Mouse (Mus musculus) MEL (cell line): Measurements from ENCODE around the gene Zbtb22. TPM values are rescaled to one million over a fixed set of nuclear protein-coding genes. Genes with fewer than 3 reads are reported as not detected.

Experiments used
- DNase-seq: peaks from one replicate; pipeline ENCODE4 v3.0.0; 2011; ENCODE audit warnings: low read depth, low spot score
- H3K27ac ChIP-seq: 2 replicates; pipeline ENCODE4 v1.5.1; 2012; ENCODE audit warnings: low read depth, mild to moderate bottlenecking, control low read depth, low read length, moderate library complexity; ENCODE audit not compliant: control insufficient read depth
- H3K27me3 ChIP-seq, 2 experiments: fragments of 150-350 bp in 1 of 2; sonication (generic) in 1 of 2; 2 replicates each; pipeline ENCODE4 v1.6.1; 2012; ENCODE audit warnings: low read length in 2 of 2, mild to moderate bottlenecking in 2 of 2, improper control_type of control experiment in 1 of 2, moderate library complexity in 1 of 2; ENCODE audit not compliant: insufficient read depth in 2 of 2, control insufficient read depth in 1 of 2
- H3K36me3 ChIP-seq, 2 experiments: 2 replicates each; pipeline ENCODE4 v1.6.1; 2012 to 2014; ENCODE audit warnings: low read length in 2 of 2, improper control_type of control experiment in 1 of 2, inconsistent platforms in 1 of 2, mild to moderate bottlenecking in 1 of 2; ENCODE audit not compliant: insufficient read depth in 2 of 2, control insufficient read depth in 1 of 2
- H3K4me1 ChIP-seq, 2 experiments: fragments of 150-350 bp in 1 of 2; sonication (generic) in 1 of 2; 2 replicates each; pipeline ENCODE4 v1.6.1; 2012; ENCODE audit warnings: low read length in 2 of 2, improper control_type of control experiment in 1 of 2, mild to moderate bottlenecking in 1 of 2; ENCODE audit not compliant: insufficient read depth in 2 of 2, control insufficient read depth in 1 of 2
- H3K4me3 ChIP-seq, 2 experiments: fragments of 150-350 bp in 1 of 2; sonication (generic) in 1 of 2; 2 replicates each; pipeline ENCODE4 v1.5.1; 2012; ENCODE audit warnings: low read depth in 2 of 2, low read length in 2 of 2, mild to moderate bottlenecking in 2 of 2, moderate library complexity in 2 of 2, control low read depth in 1 of 2, improper control_type of control experiment in 1 of 2; ENCODE audit not compliant: control insufficient read depth in 1 of 2, insufficient read depth in 1 of 2
- H3K79me2 ChIP-seq: 2 replicates; pipeline ENCODE4 v1.6.1; 2012; ENCODE audit warnings: mild to moderate bottlenecking, low read length, moderate library complexity; ENCODE audit not compliant: control insufficient read depth, poor library complexity, insufficient read depth
- H3K9ac ChIP-seq: 2 replicates; pipeline ENCODE4 v1.6.1; 2012; ENCODE audit warnings: low read depth, mild to moderate bottlenecking, control low read depth, low read length, moderate library complexity; ENCODE audit not compliant: control insufficient read depth, poor library complexity, severe bottlenecking
- H3K9me3 ChIP-seq: fragments of 150-350 bp; sonication (generic); replicated peaks from 2 replicates; pipeline ENCODE4 v1.6.1; 2012; ENCODE audit warnings: mild to moderate bottlenecking, low read length, improper control_type of control experiment, moderate library complexity; ENCODE audit not compliant: insufficient read depth
- CTCF ChIP-seq, 3 experiments: IDR thresholded peaks in 2 of 3; conservative IDR thresholded peaks in 1 of 3; 2 replicates each; pipeline ENCODE4 v1.5.1; 2011 to 2012; ENCODE audit warnings: low read length in 3 of 3, low read depth in 2 of 3, mild to moderate bottlenecking in 2 of 3, improper control_type of control experiment in 1 of 3, inconsistent platforms in 1 of 3, mixed read lengths in 1 of 3, moderate library complexity in 1 of 3; ENCODE audit not compliant: control insufficient read depth in 1 of 3, insufficient read depth in 1 of 3, poor library complexity in 1 of 3, severe bottlenecking in 1 of 3
- JUND ChIP-seq: IDR thresholded peaks from 2 replicates; pipeline ENCODE4 v1.6.1; 2011; ENCODE audit warnings: low read depth, mild to moderate bottlenecking, improper control_type of control experiment, low read length
- MAZ ChIP-seq: IDR thresholded peaks from 2 replicates; pipeline ENCODE4 v1.6.1; 2012; ENCODE audit warnings: low read depth, mild to moderate bottlenecking, inconsistent platforms, low read length, improper control_type of control experiment
- NRF1 ChIP-seq: IDR thresholded peaks from 2 replicates; pipeline ENCODE4 v1.6.1; 2014; ENCODE audit warnings: low read depth, mild to moderate bottlenecking, inconsistent platforms, low read length, improper control_type of control experiment, moderate library complexity; ENCODE audit not compliant: poor library complexity, insufficient read depth, severe bottlenecking
- POLR2A ChIP-seq, 2 experiments: IDR thresholded peaks; 2 replicates each; pipeline ENCODE4 v1.6.1; 2011 to 2012; ENCODE audit warnings: low read length in 2 of 2, mild to moderate bottlenecking in 2 of 2, control low read depth in 1 of 2, improper control_type of control experiment in 1 of 2, low read depth in 1 of 2, moderate library complexity in 1 of 2; ENCODE audit not compliant: control insufficient read depth in 1 of 2, insufficient read depth in 1 of 2, poor library complexity in 1 of 2
- RAD21 ChIP-seq: IDR thresholded peaks from 2 replicates; pipeline ENCODE4 v1.6.1; 2011; ENCODE audit warnings: mild to moderate bottlenecking, low read depth, low read length, improper control_type of control experiment
- SMC3 ChIP-seq: IDR thresholded peaks from 2 replicates; pipeline ENCODE4 v1.6.1; 2011; ENCODE audit warnings: low read depth, low read length, improper control_type of control experiment
- USF2 ChIP-seq, 2 experiments: IDR thresholded peaks; 2 replicates each; pipeline ENCODE4 v1.6.1; 2011 to 2012; ENCODE audit warnings: improper control_type of control experiment in 2 of 2, low read length in 2 of 2, borderline replicate concordance in 1 of 2, inconsistent platforms in 1 of 2, low read depth in 1 of 2, mild to moderate bottlenecking in 1 of 2; ENCODE audit not compliant: insufficient read depth in 1 of 2
- ZC3H11A ChIP-seq: IDR thresholded peaks from 2 replicates; pipeline ENCODE4 v1.6.1; 2012; ENCODE audit warnings: low read depth, mild to moderate bottlenecking, inconsistent platforms, low read length, improper control_type of control experiment
- polyA plus RNA-seq, 2 experiments: library from polyadenylated mRNA; stranded (reverse) in 1 of 2; unstranded in 1 of 2; fragments of >175 nt in 1 of 2; fragments of >200 nt in 1 of 2; gene quantifications; 2 replicates each; pipeline versions ENCODE4 v1.2.1 to v1.2.4; 2012; ENCODE audit warnings: low replicate concordance in 2 of 2, low read depth in 1 of 2; ENCODE audit not compliant: insufficient read length in 2 of 2, insufficient read depth in 1 of 2, missing spikeins in 1 of 2
- total RNA-seq: library from RNA; depleted of rRNA; stranded (reverse); fragments of 300-350 nt; gene quantifications from 2 replicates; pipeline ENCODE4 v1.2.3, GENCODE M21; 2012

Zbtb22 gene
- total and polyA plus RNA-seq, 3 experiments, result 18.6 to 30.0 TPM; not detected in 1

DNA sequence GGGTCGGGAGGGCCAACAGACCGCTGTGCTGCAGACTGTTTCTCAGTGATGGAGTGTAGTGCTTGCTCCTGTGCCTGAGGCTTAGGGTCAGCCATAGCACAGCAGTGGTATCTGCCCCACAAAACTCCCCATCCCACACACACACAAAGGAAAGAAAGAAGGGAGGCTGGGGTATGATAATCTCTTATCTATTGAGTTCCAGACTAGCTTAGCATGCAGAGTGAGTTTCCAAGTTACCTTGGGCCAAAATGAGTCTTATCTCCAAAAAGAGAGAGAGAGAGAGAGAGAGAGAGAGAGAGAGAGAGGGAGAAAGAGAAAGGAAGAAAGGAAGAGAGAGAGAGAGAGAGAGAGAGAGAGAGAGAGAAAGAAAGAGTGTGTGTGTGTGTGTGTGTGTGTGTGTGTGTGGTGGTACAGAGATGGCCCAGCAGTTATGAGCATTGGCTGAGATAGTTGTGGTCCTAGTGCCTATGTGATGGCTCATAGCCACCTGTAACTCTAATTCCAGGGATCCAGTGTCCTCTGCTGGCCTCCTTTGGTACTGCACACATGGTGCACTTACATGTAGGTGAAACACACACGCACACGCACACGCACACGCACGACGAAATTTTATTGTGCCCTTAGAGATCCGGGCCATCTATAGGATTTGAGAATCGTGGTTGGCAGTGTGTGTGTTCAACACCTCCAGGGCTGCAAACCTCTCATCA is 9.0 kb downstream of the Zbtb22 start (continued):
- TF ChIP-seq JUND (peak; percentile 87; the same call in 1 of the 2 replicates), USF2 (IDR thresholded peaks at IDR 0.05; ENCODE audit: borderline replicate concordance in 1 of 2, insufficient read depth in 1 of 2, low read depth in 1 of 2, low read length in 2 of 2) (no peak), MAZ (no peak)

- H3K27ac ChIP-seq, result peak overlapping the region; percentile 44; the same call in 1 of the 2 replicates
These were observed 9.9 kb downstream of the Zbtb22 start for GRCm38 (mm10) chr17:33925406-33926116.

DNA sequence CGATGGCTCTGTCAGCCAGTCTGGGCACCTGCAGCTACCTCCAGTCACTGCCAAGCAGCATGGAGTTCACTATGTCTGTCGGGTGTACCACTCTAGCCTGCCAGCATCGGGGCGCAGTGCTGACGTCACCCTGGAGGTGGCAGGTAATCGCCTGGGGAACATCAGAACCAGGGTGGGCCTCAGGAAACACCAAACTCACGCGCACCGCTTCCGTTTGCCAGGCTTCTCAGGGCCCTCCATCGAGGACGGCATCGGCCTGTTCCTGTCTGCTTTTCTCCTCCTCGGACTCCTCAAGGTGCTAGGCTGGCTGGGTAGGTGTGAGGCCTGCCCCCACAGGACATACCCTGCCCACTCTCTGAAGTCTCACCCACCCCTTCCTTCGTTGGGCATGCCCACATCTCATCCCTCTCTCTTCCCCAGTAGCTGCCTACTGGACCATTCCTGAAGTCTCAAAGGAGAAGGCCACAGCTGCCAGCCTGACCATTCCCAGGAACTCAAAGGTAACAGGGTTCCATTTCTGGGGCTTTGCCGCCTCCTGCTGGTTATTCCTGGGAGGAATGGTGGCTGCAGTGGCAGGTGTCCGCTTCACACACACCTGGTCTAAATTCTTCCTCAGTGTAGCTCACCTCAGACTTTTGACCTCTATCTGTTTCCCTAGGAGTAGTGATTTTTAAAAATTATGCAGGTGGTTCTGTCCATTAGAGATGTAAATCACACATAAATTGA is 10.7 kb downstream of the Zbtb22 start:
- H3K27me3 ChIP-seq, result no peaks in the 10 kb centered on the region
- TF ChIP-seq RAD21 (peak; percentile 36), POLR2A (IDR thresholded peaks at IDR 0.05; ENCODE audit: control insufficient read depth in 1 of 2, insufficient read depth in 1 of 2, low read depth in 1 of 2, low read length in 2 of 2, poor library complexity in 1 of 2) (peak in 1 of 2 experiments; percentile 23; a peak in 1 of 4 replicates), SMC3 (0 out of 2 replicates have a peak, but pooled peaks have one; percentile 25), NRF1 (no peak), CTCF (IDR thresholded peaks at IDR 0.05 in 2 of 3, conservative IDR thresholded peaks at IDR 0.05 in 1 of 3; ENCODE audit: control insufficient read depth in 1 of 3, insufficient read depth in 1 of 3, low read depth in 2 of 3, low read length in 3 of 3, poor library complexity in 1 of 3, severe bottlenecking in 1 of 3) (peak; percentile 26 to 51 (median 50); a peak in 5 of 6 replicates)
- peaks cover 2 to 25% of the 10 kb centered on the region in 2 experiments for H3K4me1 ChIP-seq
- H3K79me2 ChIP-seq, result peaks cover 24% of the 10 kb centered on the region
- no peak overlapping the region for H3K27ac ChIP-seq
- no peak for DNase-seq
- no peaks in the 10 kb centered on the region for H3K9me3 ChIP-seq
- H3K9ac ChIP-seq, result no peak overlapping the region
- H3K36me3 ChIP-seq, result peaks cover 0 to 8% of the 10 kb centered on the region in 2 experiments; a peak in 2 of 4 replicates
- H3K4me3 ChIP-seq, result no peak overlapping the region

More at GRCm38 (mm10) chr17:33925406-33926116, 9.9 kb downstream of the Zbtb22 start:
- Histone ChIP-seq H3K4me3 (no peak overlapping the region), H3K9ac (no peak overlapping the region), H3K36me3 (peaks cover 0 to 8% of the 10 kb centered on the region in 2 experiments; a peak in 2 of 4 replicates), H3K79me2 (peaks cover 24% of the 10 kb centered on the region)
- TF ChIP-seq ZC3H11A (no peak), CTCF (IDR thresholded peaks at IDR 0.05 in 2 of 3, conservative IDR thresholded peaks at IDR 0.05 in 1 of 3; ENCODE audit: control insufficient read depth in 1 of 3, insufficient read depth in 1 of 3, low read depth in 2 of 3, low read length in 3 of 3, poor library complexity in 1 of 3, severe bottlenecking in 1 of 3) (peak in 2 of 3 experiments; percentile 9 to 37; a peak in 4 of 6 replicates)
- TF ChIP-seq, all 39 proteins: peak for 1
- Histone ChIP-seq H3K4me1 (peaks cover 2 to 24% of the 10 kb centered on the region in 2 experiments), H3K27me3 (no peaks in the 10 kb centered on the region), H3K9me3 (no peaks in the 10 kb centered on the region)
- no peak for DNase-seq
